Mouse (Mus musculus) stomach, embryonic 14.5 days (tissue): Measurements from ENCODE around the gene Eif5a. TPM values are rescaled to one million over a fixed set of nuclear protein-coding genes. Genes with fewer than 3 reads are reported as not detected.

Source experiments
- ATAC-seq: fragments of 200-750 bp; cut with Nextera tagmentation; 2 replicates; pipeline ENCODE4 v1.8.0; 2017; ENCODE audit warnings: low read depth, moderate TSS enrichment; ENCODE audit not compliant: insufficient number of reproducible peaks, insufficient read depth, low FRiP score
- H3K27ac ChIP-seq: fragments of 300-500 bp; sonication (generic); 2 replicates; pipeline ENCODE4 v1.5.1; 2014; ENCODE audit warnings: mild to moderate bottlenecking, low read length, moderate library complexity, mixed read lengths
- H3K27me3 ChIP-seq: fragments of 300-500 bp; sonication (generic); 2 replicates; pipeline ENCODE4 v1.6.1; 2014; ENCODE audit warnings: low read length, control low read depth, mixed read lengths; ENCODE audit not compliant: control insufficient read depth, insufficient read depth
- H3K36me3 ChIP-seq: fragments of 300-500 bp; sonication (generic); 2 replicates; pipeline ENCODE4 v1.6.1; 2014; ENCODE audit warnings: mild to moderate bottlenecking, control low read depth, low read length, moderate library complexity, mixed read lengths; ENCODE audit not compliant: control insufficient read depth, insufficient read depth
- H3K4me1 ChIP-seq: fragments of 300-500 bp; sonication (generic); 2 replicates; pipeline ENCODE4 v1.6.1; 2014; ENCODE audit warnings: low read length, control low read depth, mixed read lengths; ENCODE audit not compliant: control insufficient read depth, insufficient read depth
- H3K4me2 ChIP-seq: fragments of 300-500 bp; sonication (generic); replicated peaks from 2 replicates; pipeline ENCODE4 v1.6.1; 2014; ENCODE audit warnings: low read depth, low read length, control low read depth
- H3K4me3 ChIP-seq: fragments of 300-500 bp; sonication (generic); 2 replicates; pipeline ENCODE4 v1.5.1; 2014; ENCODE audit warnings: low read depth, low read length, control low read depth
- H3K9ac ChIP-seq: fragments of 300-500 bp; sonication (generic); replicated peaks from 2 replicates; pipeline ENCODE4 v1.6.1; 2014; ENCODE audit warnings: low read depth, mild to moderate bottlenecking, control low read depth, low read length, moderate library complexity, mixed read lengths
- H3K9me3 ChIP-seq: fragments of 300-500 bp; sonication (generic); 2 replicates; pipeline ENCODE4 v1.6.1; 2016; ENCODE audit warnings: low read depth, low read length, control low read depth; ENCODE audit not compliant: control insufficient read depth
- WGBS: fragments of 180-500 bp; shearing (Covaris S2); extraction: QIAGEN DNeasy Blood & Tissue Kit; methylation state at CpG from one replicate; pipeline ENCODE4 v1.1.7; 2014; 5-methylcytosine and 5-hydroxymethylcytosine counted together
- polyA plus RNA-seq: library from polyadenylated mRNA; unstranded; fragments of >200 nt; fragmentation: Nextera tagmentation; extraction: Ambion mirVana; gene quantifications from 2 replicates; pipeline ENCODE4 v1.2.1, GENCODE M21; 2014

Eif5a gene
- polyA plus RNA-seq, 1 experiment from 2014 or later: 1,510 TPM

DNA sequence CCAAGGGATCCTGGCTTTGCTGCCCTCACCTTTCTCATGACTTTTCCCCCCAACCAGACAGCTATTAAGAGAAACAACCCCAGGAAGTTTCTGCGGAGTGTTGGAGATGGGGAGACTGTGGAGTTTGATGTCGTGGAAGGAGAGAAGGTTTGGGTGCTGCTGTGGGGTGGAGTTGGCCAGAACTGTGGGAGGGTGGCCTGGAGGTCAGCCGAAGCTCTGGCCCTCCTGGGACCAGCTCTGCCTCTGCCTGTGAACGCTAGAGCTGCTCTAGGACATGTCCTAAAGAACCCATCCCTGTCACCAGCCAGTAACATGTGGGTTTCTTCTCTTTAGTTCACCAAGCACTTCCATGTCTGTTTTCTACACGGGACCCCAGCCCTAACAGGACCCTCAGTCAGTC is 17.4 kb upstream of the Eif5a start:
- no peak for ATAC-seq
- no peak overlapping the region for H3K27ac ChIP-seq
- H3K4me1 ChIP-seq: peaks cover 16% of the 10 kb centered on the region; the same call in 1 of the 2 replicates
- H3K36me3 ChIP-seq: peaks cover 5% of the 10 kb centered on the region; the same call in 1 of the 2 replicates
- no peak overlapping the region for H3K4me3 ChIP-seq
- 0 out of 2 replicates have a peak overlapping the region, but pooled peaks have one; percentile 14 for H3K9ac ChIP-seq
- no peaks in the 10 kb centered on the region for H3K9me3 ChIP-seq
- H3K27me3 ChIP-seq: no peaks in the 10 kb centered on the region
- no peak overlapping the region for H3K4me2 ChIP-seq
- 63% methylated on average over 5 of the region's 5 CpGs for WGBS

DNA sequence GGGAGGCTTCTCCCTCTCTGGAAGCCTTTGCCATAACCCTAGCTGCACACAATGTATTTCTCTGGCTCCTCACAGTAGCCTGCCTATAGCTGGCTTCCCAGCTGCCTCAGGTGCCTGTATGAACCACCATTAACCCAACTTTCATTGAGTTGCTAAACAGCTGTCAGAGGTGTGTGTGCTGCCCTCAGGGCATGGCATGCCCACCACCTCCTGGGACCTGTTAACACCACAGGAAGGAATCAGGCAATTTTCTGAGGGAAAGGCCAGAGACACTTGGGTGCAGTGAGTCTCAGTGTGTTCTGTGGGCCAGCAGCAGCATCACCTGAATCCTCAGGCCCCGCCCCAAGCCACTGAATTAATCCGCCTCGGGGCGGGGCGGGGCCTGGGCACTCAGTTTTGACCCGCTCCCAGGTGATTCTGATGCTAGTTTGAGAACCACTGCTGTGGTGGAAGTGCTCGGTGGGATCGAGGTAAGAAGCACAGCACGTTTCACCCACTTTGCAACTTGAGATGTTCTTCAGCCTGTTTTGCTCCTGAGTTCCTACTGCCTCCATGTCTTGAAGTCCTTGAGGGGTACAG is 16.7 kb upstream of the Eif5a start:
- Histone ChIP-seq H3K4me1 (peaks cover 16% of the 10 kb centered on the region; the same call in 1 of the 2 replicates), H3K4me2 (no peak overlapping the region), H3K27me3 (no peaks in the 10 kb centered on the region), H3K4me3 (no peak overlapping the region), H3K27ac (no peak overlapping the region), H3K9ac (no peak overlapping the region), H3K9me3 (no peaks in the 10 kb centered on the region), H3K36me3 (peaks cover 4% of the 10 kb centered on the region; the same call in 1 of the 2 replicates)
- ATAC-seq: no peak
- WGBS: 23% methylated on average over 9 of the region's 9 CpGs

DNA sequence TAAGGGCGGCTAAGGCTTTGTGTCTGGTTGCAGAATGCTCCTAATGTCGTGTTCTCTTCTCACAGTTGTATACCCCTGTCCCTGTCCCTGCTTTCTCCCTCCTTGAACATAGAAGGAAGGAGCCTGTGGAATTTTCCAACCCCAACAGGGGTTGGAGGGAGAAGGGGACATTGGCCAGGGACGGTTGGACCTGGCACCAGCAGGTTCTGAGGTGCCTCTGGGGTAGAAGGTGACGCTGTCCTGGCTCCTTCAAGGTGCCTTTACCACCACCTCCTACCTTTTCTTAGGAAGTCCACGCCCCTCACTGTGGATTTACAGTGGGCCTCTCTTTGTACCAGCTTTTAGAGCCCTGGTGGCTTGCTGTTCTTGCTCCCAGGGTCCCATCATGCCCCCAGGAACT is 16.1 kb upstream of the Eif5a start:
- H3K4me3 ChIP-seq: no peak overlapping the region
- peaks cover 4% of the 10 kb centered on the region; the same call in 1 of the 2 replicates for H3K36me3 ChIP-seq
- 71% methylated on average over 5 of the region's 5 CpGs for WGBS
- ATAC-seq: no peak
- peaks cover 16% of the 10 kb centered on the region; the same call in 1 of the 2 replicates for H3K4me1 ChIP-seq
- no peak overlapping the region for H3K4me2 ChIP-seq
- H3K27me3 ChIP-seq: no peaks in the 10 kb centered on the region
- no peak overlapping the region for H3K27ac ChIP-seq
- no peaks in the 10 kb centered on the region for H3K9me3 ChIP-seq
- H3K9ac ChIP-seq: no peak overlapping the region

DNA sequence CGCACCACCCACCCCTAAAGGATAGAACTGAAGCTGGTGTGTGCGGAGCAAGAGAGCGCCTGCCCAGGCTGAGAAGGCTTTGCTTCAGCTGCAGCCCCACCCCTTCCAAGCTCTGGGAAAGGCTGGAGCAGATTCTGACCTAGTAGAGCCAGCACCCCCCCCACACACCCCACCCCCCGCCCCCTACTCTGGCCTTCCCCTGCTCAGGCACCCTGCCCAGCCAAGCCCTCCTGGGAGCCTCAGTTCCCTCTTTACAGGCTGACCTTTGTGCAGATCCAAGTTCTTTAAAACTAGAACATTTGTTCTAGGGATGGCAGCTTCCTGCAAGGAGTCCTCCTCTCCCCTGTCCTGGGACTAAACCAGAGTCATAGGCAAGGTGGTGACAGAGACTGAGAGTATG is 15.6 kb upstream of the Eif5a start:
- Histone ChIP-seq H3K27me3 (no peaks in the 10 kb centered on the region), H3K9me3 (no peaks in the 10 kb centered on the region), H3K36me3 (peaks cover under 1% of the 10 kb centered on the region; the same call in 1 of the 2 replicates), H3K9ac (no peak overlapping the region), H3K4me2 (no peak overlapping the region), H3K4me3 (no peak overlapping the region), H3K27ac (no peak overlapping the region), H3K4me1 (peaks cover 16% of the 10 kb centered on the region; the same call in 1 of the 2 replicates)
- no peak for ATAC-seq
- 26% methylated on average over 4 of the region's 4 CpGs for WGBS

DNA sequence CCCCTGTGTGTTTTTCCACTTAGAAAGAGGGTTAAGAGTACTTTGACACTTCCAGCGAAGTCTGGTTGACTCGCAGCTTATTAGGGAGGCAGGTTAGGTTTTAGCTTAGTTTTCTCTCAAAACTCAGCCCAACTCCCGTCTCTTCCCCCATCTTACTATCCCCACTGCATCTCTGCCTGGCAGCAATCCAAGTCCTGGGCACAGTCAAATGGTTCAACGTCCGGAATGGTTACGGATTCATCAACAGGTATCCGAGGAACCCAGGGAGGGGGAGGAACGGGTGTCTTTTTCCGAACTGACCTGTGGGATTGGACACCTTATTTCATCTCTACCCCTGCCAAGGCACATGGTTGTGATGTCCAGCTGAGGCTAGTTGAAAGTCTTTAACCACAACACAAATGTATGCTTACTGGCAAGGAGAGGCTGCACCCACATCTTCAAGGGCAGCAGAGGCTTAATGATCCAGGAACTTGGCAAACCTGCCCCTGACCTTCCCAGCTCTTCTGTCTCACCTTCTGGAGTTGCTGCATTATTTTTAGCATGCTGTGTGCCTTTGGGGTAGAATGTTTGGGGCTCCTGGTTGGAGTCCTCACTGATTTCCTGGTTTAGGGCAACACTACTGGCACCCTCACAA is 15.1 kb upstream of the Eif5a start:
- H3K4me2 ChIP-seq: peak overlapping the region; percentile 99
- H3K4me3 ChIP-seq: peak overlapping the region; percentile 54; the same call in 1 of the 2 replicates
- peaks cover 16% of the 10 kb centered on the region; the same call in 1 of the 2 replicates for H3K4me1 ChIP-seq
- no peaks in the 10 kb centered on the region for H3K36me3 ChIP-seq
- H3K9ac ChIP-seq: no peak overlapping the region
- 36% methylated on average over 9 of the region's 9 CpGs for WGBS
- H3K9me3 ChIP-seq: no peaks in the 10 kb centered on the region
- H3K27me3 ChIP-seq: no peaks in the 10 kb centered on the region
- no peak for ATAC-seq
- no peak overlapping the region for H3K27ac ChIP-seq

DNA sequence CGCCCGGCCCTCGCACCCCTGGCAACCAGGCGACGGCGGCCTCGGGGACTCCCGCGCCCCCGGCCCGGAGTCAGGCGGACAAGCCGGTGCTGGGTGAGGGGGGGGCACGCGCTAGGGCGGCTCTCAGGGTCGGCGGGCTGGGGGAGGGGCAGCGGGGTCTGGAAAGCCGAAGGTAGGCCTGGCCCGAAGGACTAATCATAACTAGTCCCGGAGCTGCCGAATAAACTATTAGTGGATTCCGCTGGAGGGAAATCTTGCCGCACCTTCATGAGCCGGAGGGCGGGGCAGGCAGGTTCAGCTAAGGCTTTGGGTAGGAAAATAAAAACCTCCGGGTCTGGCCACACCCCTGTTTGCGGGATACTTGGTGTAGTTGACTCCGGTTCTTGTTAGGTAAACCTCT is 14.4 kb upstream of the Eif5a start:
- peak overlapping the region; percentile 54 for H3K4me3 ChIP-seq
- peak overlapping the region; percentile 48; the same call in 1 of the 2 replicates for H3K9ac ChIP-seq
- WGBS: under 1% methylated on average over 25 of the region's 30 CpGs
- no peak for ATAC-seq
- H3K27ac ChIP-seq: no peak overlapping the region
- no peaks in the 10 kb centered on the region for H3K9me3 ChIP-seq
- peaks cover 16% of the 10 kb centered on the region; the same call in 1 of the 2 replicates for H3K4me1 ChIP-seq
- H3K27me3 ChIP-seq: no peaks in the 10 kb centered on the region
- no peaks in the 10 kb centered on the region for H3K36me3 ChIP-seq
- peak overlapping the region; percentile 99 for H3K4me2 ChIP-seq

DNA sequence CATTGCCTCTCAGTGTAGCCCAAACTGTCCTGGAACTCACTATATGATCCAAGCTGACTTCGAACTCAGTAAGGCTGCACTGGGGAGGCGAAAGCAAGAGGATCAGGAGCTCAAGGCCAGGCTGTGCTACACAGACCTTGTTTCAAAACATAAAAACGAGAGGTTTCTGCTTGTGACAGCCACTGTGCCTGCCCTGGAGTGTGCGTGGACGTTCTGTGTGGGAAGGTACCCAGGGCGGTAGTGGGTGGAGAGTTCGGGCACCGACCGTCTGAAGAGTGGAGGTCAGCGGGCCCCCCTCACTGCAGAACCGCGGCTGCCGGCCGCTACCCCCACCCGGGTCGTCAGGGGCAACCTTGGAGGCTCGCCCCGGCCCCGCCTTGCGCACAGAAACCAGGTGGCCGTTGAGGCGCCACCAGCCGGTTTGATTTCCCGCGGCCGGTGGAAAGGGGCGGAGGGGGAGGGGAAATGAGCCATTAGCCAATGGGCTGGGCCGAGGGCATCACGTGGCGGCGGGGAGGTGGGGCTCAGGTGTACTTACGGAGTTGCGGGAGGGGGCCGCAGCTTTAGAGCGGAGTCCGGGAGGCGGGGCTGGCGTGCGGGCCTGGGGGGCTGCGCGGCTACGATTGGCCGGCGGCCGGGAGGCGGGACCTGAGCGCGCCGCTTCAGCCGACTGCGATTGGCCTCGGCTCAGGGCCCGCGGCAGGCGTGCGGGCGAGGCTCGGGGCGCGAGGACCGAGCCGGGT is 13.6 kb upstream of the Eif5a start, which contains the start of gene Ybx2:
Gene Ybx2, plus strand, starts transcription at position 660 of the 743 bp plus-strand sequence.
- Histone ChIP-seq H3K4me3 (peak within 1 kb of the TSS; percentile 54), H3K36me3 (no peaks in the 10 kb centered on the region), H3K9ac (peak within 1 kb of the TSS; percentile 48; the same call in 1 of the 2 replicates), H3K9me3 (no peaks in the 10 kb centered on the region), H3K27ac (no peak within 1 kb of the TSS), H3K4me1 (peaks cover 16% of the 10 kb centered on the region; the same call in 1 of the 2 replicates), H3K4me2 (peak within 1 kb of the TSS; percentile 99), H3K27me3 (no peaks in the 10 kb centered on the region)
- peak; percentile 91 for ATAC-seq
- WGBS: 2% methylated on average over 51 of the region's 62 CpGs

DNA sequence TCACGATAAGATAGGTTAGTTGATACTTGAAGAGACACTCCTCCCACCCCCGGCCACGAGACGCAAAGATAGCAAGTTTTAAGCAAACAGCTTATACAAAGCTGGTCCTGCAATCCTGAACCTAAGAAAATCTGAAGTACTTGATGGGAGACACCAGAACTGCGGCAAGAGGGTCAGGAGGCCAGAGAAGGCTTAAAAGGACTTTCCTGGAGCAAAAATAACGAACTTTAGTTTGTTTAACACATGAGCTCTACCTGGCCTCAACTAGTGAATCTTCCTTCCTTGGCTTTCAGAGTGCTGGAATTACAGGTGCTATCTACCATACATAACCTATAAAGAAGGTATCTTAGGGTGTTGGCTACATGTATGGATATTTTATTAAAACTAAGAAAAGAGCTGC is 12.9 kb upstream of the Eif5a start:
- H3K36me3 ChIP-seq: no peaks in the 10 kb centered on the region
- 13% methylated on average over 6 of the region's 6 CpGs for WGBS
- H3K4me2 ChIP-seq: peak overlapping the region; percentile 99
- H3K4me3 ChIP-seq: peak overlapping the region; percentile 54; the same call in 1 of the 2 replicates
- H3K9ac ChIP-seq: no peak overlapping the region
- no peaks in the 10 kb centered on the region for H3K9me3 ChIP-seq
- ATAC-seq: no peak
- no peak overlapping the region for H3K27ac ChIP-seq
- H3K4me1 ChIP-seq: peaks cover 16% of the 10 kb centered on the region; the same call in 1 of the 2 replicates
- no peaks in the 10 kb centered on the region for H3K27me3 ChIP-seq
